Mouse (Mus musculus): ENCODE results near the gene Hk1. TPM values are rescaled to one million over a fixed set of nuclear protein-coding genes. Genes with fewer than 3 reads are reported as not detected.

Gene Hk1
- polyA plus RNA-seq, 1 experiment from 2014 or later, result 31.4 TPM

Other genes with a start within 250 kb of the Hk1 start
- 0.27 TPM in 1 of 2 replicates, not detected in the other for gene Neurog3, start 246.8 kb downstream of the Hk1 start, polyA plus RNA-seq (2014; fragmentation: Nextera tagmentation; extraction: Ambion mirVana)
- gene Fam241b, start 236.0 kb downstream of the Hk1 start, polyA plus RNA-seq (2014; fragmentation: Nextera tagmentation; extraction: Ambion mirVana), result 3.8 and 9.8 TPM in 2 replicates
- gene Tspan15, start 148.7 kb downstream of the Hk1 start, polyA plus RNA-seq (2014; fragmentation: Nextera tagmentation; extraction: Ambion mirVana), result 31.4 and 36.0 TPM in 2 replicates
- gene Tacr2, start 127.5 kb downstream of the Hk1 start, polyA plus RNA-seq (2014; fragmentation: Nextera tagmentation; extraction: Ambion mirVana), result not detected in 2 replicates
- 1.7 TPM in 2 replicates for gene Hkdc1, start 42.6 kb upstream of the Hk1 start, polyA plus RNA-seq (2014; fragmentation: Nextera tagmentation; extraction: Ambion mirVana)
- 0.79 and 0.83 TPM in 2 replicates for gene 4930507D05Rik, start 69.6 kb upstream of the Hk1 start, polyA plus RNA-seq (2014; fragmentation: Nextera tagmentation; extraction: Ambion mirVana)
- 23.3 and 32.6 TPM in 2 replicates for gene Supv3l1, start 69.8 kb upstream of the Hk1 start, polyA plus RNA-seq (2014; fragmentation: Nextera tagmentation; extraction: Ambion mirVana)
- 59.9 and 83.4 TPM in 2 replicates for gene Vps26a, start 106.9 kb upstream of the Hk1 start, polyA plus RNA-seq (2014; fragmentation: Nextera tagmentation; extraction: Ambion mirVana)
- 5.7 and 9.2 TPM in 2 replicates for gene Srgn, start 147.5 kb upstream of the Hk1 start, polyA plus RNA-seq (2014; fragmentation: Nextera tagmentation; extraction: Ambion mirVana)
- gene Kif1bp, start 198.5 kb upstream of the Hk1 start, polyA plus RNA-seq (2014; fragmentation: Nextera tagmentation; extraction: Ambion mirVana), result 32.4 and 41.5 TPM in 2 replicates
- 23.4 and 36.3 TPM in 2 replicates for gene Ddx21, start 222.4 kb upstream of the Hk1 start, polyA plus RNA-seq (2014; fragmentation: Nextera tagmentation; extraction: Ambion mirVana)